Mouse (Mus musculus): ENCODE measurements at regions not wholly inside any gene's neighbourhood (a gene's known extent, or its start where the extent isn't known, plus 50 kb on each side); places are given as distances from the start of the nearest gene placed in this dataset.

- TF ChIP-seq USF1 (IDR thresholded peaks at IDR 0.05; ENCODE audit: low read depth, low read length): no peak
- no peak for TF ChIP-seq CTCF (conservative IDR thresholded peaks at IDR 0.05 in 1 of 2, IDR thresholded peaks at IDR 0.05 in 1 of 2; ENCODE audit: low read depth in 2 of 2, low read length in 2 of 2)
- no peak for TF ChIP-seq PAX5 (IDR thresholded peaks at IDR 0.05; ENCODE audit: low read length)
- no peak for TF ChIP-seq SIN3A (IDR thresholded peaks at IDR 0.05; ENCODE audit: low read length)
- no peak for TF ChIP-seq ZKSCAN1 (IDR thresholded peaks at IDR 0.05; ENCODE audit: borderline replicate concordance, low read depth, low read length)
Observed at GRCm38 (mm10) chr8:90642392-90642791, 174.8 kb downstream of the Gm19935 start.

Data from CH12.LX (cell line).